Mouse (Mus musculus) midbrain, postnatal 0 days (tissue): Measurements from ENCODE around the gene Gm28729. TPM values are rescaled to one million over a fixed set of nuclear protein-coding genes. Genes with fewer than 3 reads are reported as not detected.
"Not testable (repeated sequence)": the region's sequence is repeated elsewhere in the genome, so short reads cannot be mapped to it uniquely, and the experiment has no call there.

Experiments used
- ATAC-seq: fragments of 200-750 bp; cut with Nextera tagmentation; 2 replicates; pipeline ENCODE4 v1.8.0; 2017; ENCODE audit warnings: moderate number of reproducible peaks, mild to moderate bottlenecking, moderate TSS enrichment, moderate library complexity; ENCODE audit not compliant: low FRiP score
- DNase-seq: peaks from one replicate; pipeline ENCODE4 v3.0.0-alpha.2; 2015; ENCODE audit warnings: low spot score
- H3K27ac ChIP-seq: fragments of 300-500 bp; sonication (generic); 2 replicates; pipeline ENCODE4 v1.5.1; 2014; ENCODE audit warnings: low read depth, mild to moderate bottlenecking, low read length, mixed read lengths
- H3K27me3 ChIP-seq: fragments of 300-500 bp; sonication (generic); 2 replicates; pipeline ENCODE4 v1.6.1; 2014; ENCODE audit warnings: low read length, control low read depth, mixed read lengths; ENCODE audit not compliant: insufficient read depth
- H3K36me3 ChIP-seq: fragments of 300-500 bp; sonication (generic); 2 replicates; pipeline ENCODE4 v1.6.1; 2014; ENCODE audit warnings: low read length, control low read depth, mixed read lengths; ENCODE audit not compliant: insufficient read depth
- H3K4me1 ChIP-seq: fragments of 300-500 bp; sonication (generic); 2 replicates; pipeline ENCODE4 v1.6.1; 2014; ENCODE audit warnings: mild to moderate bottlenecking, control low read depth, antibody characterized with exemption, low read length, mixed read lengths; ENCODE audit not compliant: insufficient read depth
- H3K4me2 ChIP-seq: fragments of 300-500 bp; sonication (generic); 2 replicates; pipeline ENCODE4 v1.6.1; 2014; ENCODE audit warnings: low read depth, mild to moderate bottlenecking, low read length, mixed read lengths; ENCODE audit not compliant: poor library complexity, severe bottlenecking
- H3K4me3 ChIP-seq: fragments of 300-500 bp; sonication (generic); 2 replicates; pipeline ENCODE4 v1.5.1; 2014; ENCODE audit warnings: low read depth, mild to moderate bottlenecking, low read length, moderate library complexity
- H3K9ac ChIP-seq: fragments of 300-500 bp; sonication (generic); replicated peaks from 2 replicates; pipeline ENCODE4 v1.6.1; 2014; ENCODE audit warnings: mild to moderate bottlenecking, low read length, moderate library complexity, mixed read lengths; ENCODE audit not compliant: poor library complexity, severe bottlenecking
- H3K9me3 ChIP-seq: fragments of 300-500 bp; sonication (generic); 2 replicates; pipeline ENCODE4 v1.6.1; 2016; ENCODE audit warnings: low read length, control low read depth
- CTCF ChIP-seq: IDR thresholded peaks from 2 replicates; pipeline ENCODE4 v1.5.1; 2016; ENCODE audit warnings: antibody characterized with exemption, mild to moderate bottlenecking
- WGBS: fragments of 180-500 bp; shearing (Covaris S2); extraction: QIAGEN DNeasy Blood & Tissue Kit; methylation state at CpG from one replicate; pipeline ENCODE4 v1.1.7; 2014; 5-methylcytosine and 5-hydroxymethylcytosine counted together
- polyA plus RNA-seq: library from polyadenylated mRNA; unstranded; fragments of >200 nt; fragmentation: Nextera tagmentation; extraction: Ambion mirVana; gene quantifications from 2 replicates; pipeline ENCODE4 v1.2.1, GENCODE M21; 2015
- total RNA-seq: library from RNA; depleted of rRNA; stranded (reverse); fragments of >200 nt; gene quantifications from 2 replicates; pipeline ENCODE4 v1.2.3, GENCODE M21; 2014

Gm28729 gene
- total and polyA plus RNA-seq, 2 experiments from 2014 or later = 0.20 to 0.60 TPM

DNA sequence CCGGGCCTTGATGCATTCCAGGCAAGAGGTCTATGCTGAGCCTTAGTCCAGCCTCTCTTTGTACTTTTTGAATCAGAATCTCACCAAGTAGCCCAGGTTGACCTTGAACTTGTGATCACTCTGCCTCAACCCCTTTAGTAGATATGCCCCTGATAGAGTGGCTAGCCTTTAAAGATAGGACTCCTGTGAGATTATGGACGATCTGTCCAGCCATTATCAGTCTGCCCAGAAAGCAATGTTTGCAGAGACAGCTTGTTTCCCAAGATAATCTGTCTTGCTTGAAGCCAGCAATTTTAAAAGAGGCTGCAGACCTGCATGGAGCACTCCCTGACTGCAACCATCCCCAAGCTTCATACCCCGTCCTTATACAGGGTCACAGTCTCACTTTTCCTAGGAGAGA is 42.0 kb downstream of the Gm28729 start:
- Histone ChIP-seq H3K27ac (no peak overlapping the region), H3K4me2 (no peak overlapping the region), H3K27me3 (no peaks in the 10 kb centered on the region), H3K9me3 (no peaks in the 10 kb centered on the region), H3K4me3 (no peak overlapping the region), H3K9ac (no peak overlapping the region), H3K4me1 (no peaks in the 10 kb centered on the region), H3K36me3 (no peaks in the 10 kb centered on the region)
- no peak for TF ChIP-seq CTCF
- WGBS = 71% methylated on average over 3 of the region's 3 CpGs
- DNase-seq = no peak
- no peak for ATAC-seq

DNA sequence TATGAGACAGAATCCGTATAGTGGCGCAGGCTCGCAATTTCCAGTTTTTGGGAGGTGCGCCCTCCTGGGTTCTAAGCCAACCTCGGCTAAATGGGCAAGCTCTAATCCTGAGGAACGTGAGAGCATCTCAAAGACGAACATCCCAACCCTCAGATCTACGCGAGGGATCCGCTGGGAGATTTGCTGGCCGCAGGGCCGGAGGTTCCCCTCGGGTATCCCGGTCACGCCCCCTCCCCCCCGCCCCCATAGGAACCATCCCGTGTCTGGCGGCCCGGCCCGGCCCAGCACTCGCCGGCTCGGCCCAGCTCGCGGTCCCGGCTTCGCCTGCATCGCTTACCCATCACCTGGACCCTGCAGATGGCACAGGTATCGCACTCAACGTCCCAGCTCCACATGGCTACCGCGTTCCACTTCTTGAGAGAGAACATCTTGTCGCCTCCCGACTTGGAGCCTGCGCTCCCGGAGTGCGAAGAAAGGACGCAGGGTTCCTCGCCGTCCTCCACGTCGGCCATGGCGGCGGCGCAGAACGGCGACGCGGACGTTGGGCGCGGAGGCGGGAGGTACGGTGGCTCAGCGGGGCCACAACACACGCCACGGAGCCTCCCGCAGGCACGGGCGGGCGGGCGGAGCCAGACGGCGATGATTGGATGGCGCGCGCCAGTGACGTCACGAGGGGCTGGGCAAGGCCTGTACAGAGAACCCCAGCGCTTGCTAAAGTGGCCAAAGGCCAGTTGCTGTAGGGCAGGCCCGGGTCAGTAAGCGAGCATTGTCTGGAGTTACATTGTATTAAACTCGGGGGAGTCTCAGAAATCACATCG is 46.8 kb downstream of the Gm28729 start, which contains the start of gene Rnf7:
Gene Rnf7 (minus strand): TSS at position 605 of the 818 bp plus-strand sequence.
- Histone ChIP-seq H3K4me3 (peak within 1 kb of the TSS; percentile 76), H3K9me3 (no peaks in the 10 kb centered on the region), H3K27me3 (no peaks in the 10 kb centered on the region), H3K27ac (peak within 1 kb of the TSS; percentile 82), H3K4me1 (peaks cover 5% of the 10 kb centered on the region; the same call in 1 of the 2 replicates), H3K9ac (peak within 1 kb of the TSS; percentile 82), H3K36me3 (peaks cover 3% of the 10 kb centered on the region; the same call in 1 of the 2 replicates), H3K4me2 (peak within 1 kb of the TSS; percentile 71)
- DNase-seq (peak; percentile 98), ATAC-seq (peak; percentile 98)
- under 1% methylated on average over 73 of the region's 74 CpGs for WGBS
- no peak for TF ChIP-seq CTCF

DNA sequence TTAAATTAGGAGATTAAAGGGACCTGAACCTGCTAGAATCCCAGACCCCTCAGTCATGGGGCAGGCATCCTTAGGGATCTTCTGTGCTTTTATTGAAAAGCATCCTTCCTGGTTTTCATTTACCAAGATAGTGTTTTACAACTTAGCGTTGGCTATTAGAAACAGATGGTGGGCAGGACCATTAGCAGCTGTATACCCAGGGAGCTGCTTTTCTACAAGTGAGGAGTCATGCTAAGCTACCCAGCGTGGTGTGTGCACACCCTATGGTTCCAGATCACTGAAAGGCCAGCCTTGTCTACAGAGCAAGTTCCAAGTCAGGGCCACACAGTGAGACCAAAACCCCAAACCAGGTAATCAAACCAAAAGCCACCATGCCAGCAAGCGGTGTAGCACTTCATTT is 52.7 kb downstream of the Gm28729 start:
- H3K4me2 ChIP-seq = no peak overlapping the region
- H3K4me3 ChIP-seq = no peak overlapping the region
- WGBS = 79% methylated on average over 3 of the region's 3 CpGs
- DNase-seq (no peak), ATAC-seq (no peak)
- no peaks in the 10 kb centered on the region for H3K27me3 ChIP-seq
- no peak for TF ChIP-seq CTCF
- H3K9me3 ChIP-seq = no peaks in the 10 kb centered on the region
- H3K36me3 ChIP-seq = peaks cover 14% of the 10 kb centered on the region
- no peak overlapping the region for H3K9ac ChIP-seq
- peaks cover 3% of the 10 kb centered on the region; the same call in 1 of the 2 replicates for H3K4me1 ChIP-seq
- H3K27ac ChIP-seq = no peak overlapping the region

DNA sequence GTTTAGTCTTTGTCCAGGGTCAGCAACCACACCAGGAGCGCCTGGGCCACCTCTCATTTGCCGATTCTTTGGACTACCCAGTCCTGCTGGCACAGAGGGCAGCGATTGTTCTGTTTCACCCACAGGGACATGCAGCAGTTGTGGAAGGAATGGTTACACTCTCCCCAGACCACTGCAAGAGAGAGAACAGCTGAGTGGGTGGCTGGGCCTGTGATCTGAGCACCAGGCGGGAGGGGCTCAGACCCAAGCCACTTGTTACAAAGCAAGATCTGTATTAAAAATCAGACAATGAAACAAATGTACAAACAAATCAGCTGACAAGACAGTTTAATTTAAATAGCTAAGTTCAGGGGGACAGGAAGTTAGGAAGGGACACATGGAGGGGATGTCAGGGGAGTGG is 53.4 kb downstream of the Gm28729 start:
- H3K4me3 ChIP-seq, H3K9me3 ChIP-seq, DNase-seq, H3K4me2 ChIP-seq, ATAC-seq, H3K4me1 ChIP-seq, H3K27ac ChIP-seq, H3K9ac ChIP-seq, H3K27me3 ChIP-seq: not testable (repeated sequence)
- H3K36me3 ChIP-seq = peaks cover 18% of the 10 kb centered on the region
- WGBS = 76% methylated on average over 4 of the region's 4 CpGs

DNA sequence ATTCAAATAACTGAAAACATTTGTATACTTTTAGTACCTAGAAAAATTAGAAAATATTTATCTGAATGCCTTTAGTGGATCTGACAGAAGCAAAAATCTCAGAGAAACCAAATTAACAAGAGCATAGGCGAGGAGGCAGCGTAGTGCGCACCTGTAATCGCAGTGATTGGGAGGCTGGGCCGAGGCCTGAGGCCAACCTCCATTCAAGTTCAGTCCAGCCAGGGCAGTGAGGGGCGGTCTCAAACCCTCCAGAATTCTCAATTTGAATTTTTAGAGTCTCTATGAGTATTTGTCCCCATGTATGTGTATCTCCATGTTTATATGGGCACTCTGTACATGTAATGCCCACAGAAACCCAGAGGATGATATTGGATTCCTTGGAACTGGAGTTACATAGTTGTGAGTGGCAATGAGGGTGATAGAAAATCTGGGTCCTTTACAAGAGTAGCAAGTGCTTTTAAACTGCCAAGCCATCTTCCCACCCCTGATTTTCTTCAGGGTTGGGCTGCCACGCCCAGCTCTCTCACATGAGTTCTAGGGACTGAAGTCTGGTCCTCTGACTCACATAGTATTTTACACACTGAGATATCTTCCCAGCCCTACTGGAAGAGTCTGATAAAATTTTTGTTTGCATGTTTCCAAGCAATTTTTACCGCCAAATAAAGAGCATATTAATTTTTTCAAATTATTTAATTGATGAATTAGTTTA is 54.6 kb downstream of the Gm28729 start:
- Histone ChIP-seq H3K4me3 (no peak overlapping the region), H3K36me3 (peaks cover 18% of the 10 kb centered on the region), H3K27ac (no peak overlapping the region), H3K9ac (no peak overlapping the region), H3K27me3 (no peaks in the 10 kb centered on the region), H3K4me2 (no peak overlapping the region), H3K4me1 (no peaks in the 10 kb centered on the region), H3K9me3 (no peaks in the 10 kb centered on the region)
- 96% methylated on average over 8 of the region's 8 CpGs for WGBS
- ATAC-seq (no peak), DNase-seq (no peak)
- no peak for TF ChIP-seq CTCF
